Mouse (Mus musculus) myocyte (in vitro differentiated cells): ENCODE measurements around the gene Cobll1.

Experiments
- E2F4 ChIP-seq: IDR thresholded peaks from one replicate; pipeline ENCODE4 v1.6.1; 2011; ENCODE audit warnings: mild to moderate bottlenecking, control low read depth, moderate library complexity; ENCODE audit not compliant: insufficient read depth
- MAX ChIP-seq: IDR thresholded peaks from one replicate; pipeline ENCODE4 v1.6.1; 2011; ENCODE audit warnings: low read depth, mild to moderate bottlenecking, control low read depth
- POLR2A ChIP-seq: IDR thresholded peaks from one replicate; pipeline ENCODE4 v1.6.1; 2011; ENCODE audit warnings: low read depth, mild to moderate bottlenecking, control low read depth, moderate library complexity; ENCODE audit not compliant: insufficient read length
- POLR2AphosphoS2 ChIP-seq: IDR thresholded peaks from one replicate; pipeline ENCODE4 v1.6.1; 2011; ENCODE audit warnings: low read depth, control low read depth; ENCODE audit not compliant: insufficient read length
- REST ChIP-seq: IDR thresholded peaks from one replicate; pipeline ENCODE4 v1.6.1; 2011; ENCODE audit warnings: mild to moderate bottlenecking, control low read depth, moderate library complexity; ENCODE audit not compliant: insufficient read depth, insufficient read length

DNA sequence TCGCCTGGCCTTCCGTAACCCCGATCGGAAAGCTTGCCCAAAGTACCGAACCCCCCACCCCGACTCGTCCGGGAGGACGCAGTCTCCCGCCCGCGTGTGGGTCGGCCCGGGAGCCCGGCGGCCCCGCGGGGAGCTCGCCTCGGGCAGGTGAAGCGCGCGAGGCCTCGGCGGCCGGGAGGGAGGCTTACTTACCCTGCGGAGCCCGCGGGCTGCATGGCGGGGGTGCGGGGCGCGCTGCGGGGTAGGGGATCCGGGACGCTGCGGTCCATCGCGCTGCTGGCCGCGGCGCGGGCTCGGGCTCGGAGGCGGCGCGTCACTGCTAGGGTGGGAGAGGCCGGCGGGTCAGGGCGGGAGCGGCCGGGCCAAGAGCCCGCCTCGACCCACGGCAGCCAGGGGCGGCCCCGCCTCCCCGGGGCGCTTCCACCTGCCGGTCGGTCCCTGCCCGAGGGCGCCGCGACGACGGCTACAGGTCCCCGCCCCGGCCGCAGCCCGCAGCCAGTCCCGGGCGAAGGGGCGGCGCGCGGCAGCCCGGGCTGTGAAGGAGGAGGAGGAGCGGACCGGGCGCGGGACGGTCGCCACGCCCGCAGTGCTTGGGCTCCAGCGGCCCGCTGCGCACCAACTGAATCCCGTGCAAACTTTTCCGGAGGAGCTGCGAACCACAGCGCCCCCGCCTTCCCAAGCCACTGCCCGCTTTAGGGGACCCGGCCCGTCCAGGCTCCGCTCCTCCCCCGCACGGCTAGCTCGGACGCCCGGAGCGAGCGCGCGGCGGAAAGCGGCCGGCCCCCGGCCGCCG lies 836 bp downstream of the Cobll1 start:
- TF ChIP-seq E2F4 (no peak), POLR2A (peak; percentile 55), MAX (no peak), POLR2AphosphoS2 (peak; percentile 34), REST (no peak)
